In the genomic region with DNA sequence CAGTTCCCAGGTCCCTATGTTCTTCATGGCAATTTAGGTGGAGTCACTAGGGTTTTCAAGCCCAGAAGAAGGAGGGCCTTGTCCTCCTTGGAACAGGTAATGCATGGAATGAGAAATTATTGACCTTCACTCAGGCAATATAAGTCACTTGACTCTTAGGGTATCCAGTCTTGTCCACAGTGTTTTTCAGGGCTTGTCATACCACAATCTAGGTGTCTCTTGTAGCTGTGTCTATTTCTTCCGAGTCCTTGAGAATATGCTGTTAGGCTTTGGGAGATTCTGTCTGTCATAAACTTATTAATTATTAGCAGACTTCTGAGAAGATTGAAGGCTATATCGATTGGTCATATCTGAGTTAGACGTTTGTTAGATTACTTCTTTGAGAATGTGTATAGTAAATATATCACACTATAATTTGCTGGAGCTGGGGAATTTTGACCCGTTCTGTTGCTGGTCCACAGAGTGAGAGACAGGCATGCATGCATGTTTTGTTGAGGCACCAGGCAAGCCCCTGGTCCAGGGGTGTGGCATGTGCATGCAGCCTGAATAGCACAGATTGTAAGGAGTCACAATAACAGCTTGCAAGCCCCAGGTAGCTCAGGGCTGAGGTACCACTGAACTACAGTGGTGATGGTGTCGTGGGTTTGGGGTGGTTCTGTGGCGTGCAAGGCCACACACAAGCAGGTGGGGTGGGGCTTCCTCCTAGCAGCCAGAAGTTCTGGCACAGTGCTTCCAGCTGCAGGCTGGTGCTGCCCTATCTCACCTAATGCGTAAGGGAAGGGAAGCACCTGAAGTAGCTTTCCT, we compare ENCODE assay signal across 14 mouse cellular contexts. TPM values are rescaled to one million over a fixed set of nuclear protein-coding genes. Genes with fewer than 3 reads are reported as not detected.
DNase-seq lines count a peak whose midpoint lies in the region; ATAC-seq and TF ChIP-seq lines count a peak whose summit lies in the region.
"Had no signal": no experiment of that assay in that cellular context is flagged by ENCODE, and none has a peak within 500 bp of the region (broad histone marks: within the 10 kb centered on the region; RNA-seq: fewer than 3 reads in every experiment).

No protein-coding gene starts in this region.

- no peak for TF ChIP-seq CTCF in midbrain, postnatal 0 days (IDR thresholded peaks at IDR 0.05)

- peak; percentile 36; the same call in 1 of the 2 replicates for ATAC-seq in midbrain, embryonic 11.5 days (ENCODE audit: low FRiP score)
- ATAC-seq in midbrain, postnatal 0 days (ENCODE audit: low FRiP score), result no peak
- peak; percentile 82 for ATAC-seq in intestine, embryonic 14.5 days (replicated peaks; ENCODE audit: low FRiP score, low TSS enrichment, low read depth)
- peak; percentile 20; the same call in 1 of the 2 replicates for ATAC-seq in liver, embryonic 15.5 days (ENCODE audit: insufficient read depth)
- ATAC-seq in stomach, embryonic 15.5 days (ENCODE audit: insufficient read depth, low FRiP score, low read depth), result peak; percentile 50

- H3K9ac ChIP-seq in midbrain, embryonic 11.5 days (ENCODE audit: low read length), result no peak overlapping the region
- no peak overlapping the region for H3K9ac ChIP-seq in midbrain, postnatal 0 days (replicated peaks; ENCODE audit: low read length, poor library complexity, severe bottlenecking)
- no peak overlapping the region for H3K9ac ChIP-seq in intestine, embryonic 14.5 days (ENCODE audit: low read length)
- H3K9ac ChIP-seq in liver, embryonic 15.5 days, result peak overlapping the region; percentile 39; the same call in 1 of the 2 replicates
- no peak overlapping the region for H3K9ac ChIP-seq in stomach, embryonic 15.5 days

- no peaks in the 10 kb centered on the region for H3K4me1 ChIP-seq in midbrain, embryonic 11.5 days (ENCODE audit: control insufficient read depth, insufficient read depth, low read length)
- H3K4me1 ChIP-seq in midbrain, postnatal 0 days (ENCODE audit: insufficient read depth, low read length), result no peaks in the 10 kb centered on the region
- no peaks in the 10 kb centered on the region for H3K4me1 ChIP-seq in intestine, embryonic 14.5 days (replicated peaks; ENCODE audit: control insufficient read depth, insufficient read depth, low read length)
- H3K4me1 ChIP-seq in liver, embryonic 15.5 days (replicated peaks), result peaks cover 21% of the 10 kb centered on the region
- 0 out of 2 replicates have a peak, but pooled peaks cover 4% of the 10 kb centered on the region for H3K4me1 ChIP-seq in stomach, embryonic 15.5 days

- WGBS in midbrain, embryonic 11.5 days, result 89% methylated on average over 7 of the region's 7 CpGs
- WGBS in midbrain, postnatal 0 days, result 91% methylated on average over 7 of the region's 7 CpGs
- WGBS in intestine, embryonic 14.5 days, result 67% methylated on average over 7 of the region's 7 CpGs
- WGBS in liver, embryonic 15.5 days (ENCODE audit: insufficient replicate concordance), result 54% methylated on average over 7 of the region's 7 CpGs
- WGBS in stomach, embryonic 15.5 days, result 71% methylated on average over 7 of the region's 7 CpGs

- no peaks in the 10 kb centered on the region for H3K27me3 ChIP-seq in midbrain, embryonic 11.5 days (ENCODE audit: control insufficient read depth, insufficient read depth, low read length)
- no peaks in the 10 kb centered on the region for H3K27me3 ChIP-seq in midbrain, postnatal 0 days (ENCODE audit: insufficient read depth, low read length)
- H3K27me3 ChIP-seq in intestine, embryonic 14.5 days (replicated peaks; ENCODE audit: control insufficient read depth, insufficient read depth, low read length), result no peaks in the 10 kb centered on the region
- no peaks in the 10 kb centered on the region for H3K27me3 ChIP-seq in liver, embryonic 15.5 days
- H3K27me3 ChIP-seq in stomach, embryonic 15.5 days (replicated peaks), result no peaks in the 10 kb centered on the region

- H3K36me3 ChIP-seq in midbrain, embryonic 11.5 days (ENCODE audit: control insufficient read depth, insufficient read depth, low read length), result no peaks in the 10 kb centered on the region
- no peaks in the 10 kb centered on the region for H3K36me3 ChIP-seq in midbrain, postnatal 0 days (ENCODE audit: insufficient read depth, low read length)
- H3K36me3 ChIP-seq in intestine, embryonic 14.5 days (ENCODE audit: control insufficient read depth, insufficient read depth, low read length), result no peaks in the 10 kb centered on the region
- H3K36me3 ChIP-seq in liver, embryonic 15.5 days (replicated peaks), result no peaks in the 10 kb centered on the region
- no peaks in the 10 kb centered on the region for H3K36me3 ChIP-seq in stomach, embryonic 15.5 days

- no peak for DNase-seq in midbrain, embryonic 11.5 days (ENCODE audit: low spot score, missing footprints)
- no peak for DNase-seq in midbrain, postnatal 0 days (ENCODE audit: low spot score)
- peak; percentile 59 for DNase-seq in intestine, embryonic 14.5 days (ENCODE audit: low spot score)
- DNase-seq in c-Kit-positive CD71-positive TER-119-positive erythroid progenitor cells, embryonic 14.5 days (ENCODE audit: low spot score), result no peak
- DNase-seq in left cerebral cortex, postnatal 25 days (ENCODE audit: low spot score in 2 of 2), result no peak
- DNase-seq in right cerebral cortex, postnatal 14 days, result no peak
- DNase-seq: adrenal gland, postnatal 10 days; cerebellum, postnatal 25 days; lung, postnatal 4 days; thymus, adult 2 months had no signal

- H3K4me3 ChIP-seq in midbrain, embryonic 11.5 days (ENCODE audit: low read depth, low read length), result no peak overlapping the region
- no peak overlapping the region for H3K4me3 ChIP-seq in midbrain, postnatal 0 days (ENCODE audit: low read depth, low read length)
- no peak overlapping the region for H3K4me3 ChIP-seq in intestine, embryonic 14.5 days (ENCODE audit: low read depth, low read length)
- H3K4me3 ChIP-seq in liver, embryonic 15.5 days (replicated peaks), result peak overlapping the region; percentile 42; the same call in 1 of the 2 replicates
- H3K4me3 ChIP-seq in stomach, embryonic 15.5 days (replicated peaks), result no peak overlapping the region

- H3K27ac ChIP-seq in midbrain, embryonic 11.5 days (ENCODE audit: low read depth, low read length), result no peak overlapping the region
- H3K27ac ChIP-seq in midbrain, postnatal 0 days (ENCODE audit: low read depth, low read length), result no peak overlapping the region
- H3K27ac ChIP-seq in intestine, embryonic 14.5 days (ENCODE audit: low read depth), result no peak overlapping the region; the same call in 1 of the 2 replicates
- H3K27ac ChIP-seq in liver, embryonic 15.5 days (replicated peaks), result peak overlapping the region; percentile 33; the same call in 1 of the 2 replicates
- peak overlapping the region; percentile 17 for H3K27ac ChIP-seq in stomach, embryonic 15.5 days

- no peak overlapping the region for H3K4me2 ChIP-seq in midbrain, embryonic 11.5 days
- no peak overlapping the region for H3K4me2 ChIP-seq in midbrain, postnatal 0 days (ENCODE audit: low read depth, low read length, poor library complexity, severe bottlenecking)
- H3K4me2 ChIP-seq in intestine, embryonic 14.5 days (ENCODE audit: low read length), result 0 out of 2 replicates have a peak overlapping the region, but pooled peaks have one; percentile 6
- H3K4me2 ChIP-seq in liver, embryonic 15.5 days, result peak overlapping the region; percentile 65
- peak overlapping the region; percentile 34; the same call in 1 of the 2 replicates for H3K4me2 ChIP-seq in stomach, embryonic 15.5 days

- intact Hi-C loops in left cerebral cortex, postnatal 25 days (cut with DNase I), result no loop called here

- no peaks in the 10 kb centered on the region for H3K9me3 ChIP-seq in midbrain, embryonic 11.5 days (ENCODE audit: control insufficient read depth, low read length)
- no peaks in the 10 kb centered on the region for H3K9me3 ChIP-seq in midbrain, postnatal 0 days (ENCODE audit: low read length)
- no peaks in the 10 kb centered on the region for H3K9me3 ChIP-seq in intestine, embryonic 14.5 days (ENCODE audit: control insufficient read depth, low read length)
- H3K9me3 ChIP-seq in liver, embryonic 15.5 days (replicated peaks), result no peaks in the 10 kb centered on the region
- no peaks in the 10 kb centered on the region for H3K9me3 ChIP-seq in stomach, embryonic 15.5 days

RNA-seq across cellular contexts. Expression of a gene that starts 50.2 kb away (rescaled TPM):
- 0.23 and 0.28 TPM in 2 replicates for polyA plus RNA-seq in midbrain, embryonic 11.5 days (2014; fragmentation: Nextera tagmentation; extraction: Ambion mirVana)
- total RNA-seq in midbrain, postnatal 0 days (2014; rRNA removed), result 0.19 and 0.93 TPM in 2 replicates
- 0.42 and 0.46 TPM in 2 replicates for polyA plus RNA-seq in midbrain, postnatal 0 days (2015; fragmentation: Nextera tagmentation; extraction: Ambion mirVana)
- polyA plus RNA-seq in intestine, embryonic 14.5 days (2014; fragmentation: Nextera tagmentation; extraction: Ambion mirVana), result 0.38 and 0.63 TPM in 2 replicates
- polyA plus RNA-seq in liver, embryonic 15.5 days (2015; fragmentation: Nextera tagmentation; extraction: Ambion mirVana), result 0.24 and 0.36 TPM in 2 replicates
- 0.32 TPM in 2 replicates for polyA plus RNA-seq in stomach, embryonic 15.5 days (2015; fragmentation: Nextera tagmentation; extraction: Ambion mirVana)
- not detected for total RNA-seq in left cerebral cortex, postnatal 25 days (2021)
- total RNA-seq: gastrocnemius, postnatal 4 days; layer of hippocampus, postnatal 10 days had no signal

Comparison
In these comparisons a context has a peak if more than half of its experiments do, and no peak if none do; other contexts are left out.
1. H3K27ac ChIP-seq: peak in liver, embryonic 15.5 days (single experiment) and stomach, embryonic 15.5 days (single experiment); none in midbrain, embryonic 11.5 days (single experiment), midbrain, postnatal 0 days (single experiment) and intestine, embryonic 14.5 days (single experiment).
2. H3K4me2 ChIP-seq: peak in intestine, embryonic 14.5 days (single experiment), liver, embryonic 15.5 days (single experiment) and stomach, embryonic 15.5 days (single experiment); none in midbrain, embryonic 11.5 days (single experiment) and midbrain, postnatal 0 days (single experiment).